17 mouse cellular contexts compared by ENCODE assay signal in the genomic region with DNA sequence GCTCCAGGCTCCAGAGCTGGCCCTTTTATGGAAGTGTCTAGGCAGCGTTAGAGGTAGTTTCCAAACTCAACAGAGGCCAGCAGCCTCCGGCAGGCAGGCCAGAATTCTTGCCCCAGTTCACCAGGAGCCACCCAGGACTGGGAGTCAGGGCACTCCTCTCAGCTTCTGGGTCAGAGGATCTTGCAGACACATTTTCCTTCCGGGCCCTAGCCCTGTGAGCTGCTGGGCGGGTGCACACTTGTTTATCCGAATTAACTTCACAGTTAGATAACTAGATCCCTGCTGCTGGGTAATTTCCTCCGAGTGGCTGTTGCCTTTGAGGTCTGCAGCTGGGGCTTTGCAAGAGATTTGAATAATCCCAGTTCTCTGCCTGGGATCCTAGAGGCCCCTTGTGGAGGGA.
DNase-seq lines count a peak whose midpoint lies in the region; ATAC-seq and TF ChIP-seq lines count a peak whose summit lies in the region.
"Had no signal": no experiment of that assay in that cellular context is flagged by ENCODE, and none has a peak within 500 bp of the region (broad histone marks: within the 10 kb centered on the region; RNA-seq: fewer than 3 reads in every experiment).

No protein-coding gene starts in this region.

- no peak for ATAC-seq in midbrain, embryonic 15.5 days (replicated peaks)
- no peak for ATAC-seq in midbrain, embryonic 14.5 days (ENCODE audit: low FRiP score, low TSS enrichment)
- 0 out of 2 replicates have a peak, but pooled peaks have one; percentile 28 for ATAC-seq in stomach, postnatal 0 days (ENCODE audit: low FRiP score, low TSS enrichment)

- no peak overlapping the region for H3K9ac ChIP-seq in midbrain, embryonic 15.5 days
- H3K9ac ChIP-seq in midbrain, embryonic 14.5 days (replicated peaks; ENCODE audit: low read length), result no peak overlapping the region; the same call in 1 of the 2 replicates
- H3K9ac ChIP-seq in stomach, postnatal 0 days (ENCODE audit: low read length), result no peak overlapping the region
- H3K9ac ChIP-seq: embryonic facial prominence, embryonic 13.5 days; liver, embryonic 15.5 days had no signal

- TF ChIP-seq EP300 in stomach, postnatal 0 days (optimal IDR thresholded peaks at IDR 0.05), result no peak

- no peak overlapping the region for H3K4me2 ChIP-seq in midbrain, embryonic 15.5 days
- H3K4me2 ChIP-seq in midbrain, embryonic 14.5 days (ENCODE audit: low read length), result no peak overlapping the region
- no peak overlapping the region for H3K4me2 ChIP-seq in stomach, postnatal 0 days (replicated peaks; ENCODE audit: low read depth)
- H3K4me2 ChIP-seq: embryonic facial prominence, embryonic 13.5 days; liver, embryonic 15.5 days had no signal

- 17% methylated on average over 6 of the region's 6 CpGs for WGBS in midbrain, embryonic 10.5 days
- WGBS in midbrain, embryonic 15.5 days, result 20% methylated on average over 6 of the region's 6 CpGs
- 20% methylated on average over 6 of the region's 6 CpGs for WGBS in midbrain, embryonic 14.5 days
- WGBS in stomach, postnatal 0 days, result 30% methylated on average over 6 of the region's 6 CpGs

- no peaks in the 10 kb centered on the region for H3K27me3 ChIP-seq in midbrain, embryonic 10.5 days (ENCODE audit: low read depth, poor library complexity, severe bottlenecking)
- H3K27me3 ChIP-seq in midbrain, embryonic 15.5 days (replicated peaks), result no peaks in the 10 kb centered on the region
- H3K27me3 ChIP-seq in midbrain, embryonic 14.5 days (ENCODE audit: control insufficient read depth, insufficient read depth, low read length), result no peaks in the 10 kb centered on the region
- no peaks in the 10 kb centered on the region for H3K27me3 ChIP-seq in stomach, postnatal 0 days (ENCODE audit: control insufficient read depth, insufficient read depth, low read length)
- H3K27me3 ChIP-seq: embryonic facial prominence, embryonic 13.5 days; liver, embryonic 15.5 days; megakaryocyte, embryonic 14.5 days had no signal

- H3K9me3 ChIP-seq in midbrain, embryonic 10.5 days (replicated peaks), result no peaks in the 10 kb centered on the region
- H3K9me3 ChIP-seq in midbrain, embryonic 15.5 days, result no peaks in the 10 kb centered on the region
- H3K9me3 ChIP-seq in midbrain, embryonic 14.5 days (ENCODE audit: control insufficient read depth, low read length), result no peaks in the 10 kb centered on the region
- H3K9me3 ChIP-seq in stomach, postnatal 0 days (ENCODE audit: control insufficient read depth, low read length), result no peaks in the 10 kb centered on the region
- H3K9me3 ChIP-seq: embryonic facial prominence, embryonic 13.5 days; liver, embryonic 15.5 days; megakaryocyte, embryonic 14.5 days had no signal

- TF ChIP-seq CTCF in gastrocnemius, adult 2 months (IDR thresholded peaks at IDR 0.05), result no peak
- no peak for TF ChIP-seq CTCF in stomach, postnatal 0 days (IDR thresholded peaks at IDR 0.05; ENCODE audit: low read depth)

- intact Hi-C loops in gastrocnemius, adult 2 months (cut with DNase I), result loop anchor here (5.0 kb wide), 1 partner anchor 41 kb away; no protein-coding TSS in a partner anchor
- intact Hi-C loops in gastrocnemius, postnatal 36 days (cut with DNase I), result no loop called here
- intact Hi-C loops in left cerebral cortex, postnatal 10 days (cut with DNase I), result no loop called here

- H3K27ac ChIP-seq in gastrocnemius, adult 2 months, result peak overlapping the region; percentile 67
- H3K27ac ChIP-seq in midbrain, embryonic 10.5 days (replicated peaks), result 0 out of 2 replicates have a peak overlapping the region, but pooled peaks have one; percentile 28
- no peak overlapping the region for H3K27ac ChIP-seq in midbrain, embryonic 15.5 days
- H3K27ac ChIP-seq in midbrain, embryonic 14.5 days (replicated peaks; ENCODE audit: low read depth, low read length), result no peak overlapping the region
- H3K27ac ChIP-seq in stomach, postnatal 0 days (replicated peaks), result no peak overlapping the region
- H3K27ac ChIP-seq: embryonic facial prominence, embryonic 13.5 days; liver, embryonic 15.5 days had no signal

- peaks cover 37% of the 10 kb centered on the region for H3K4me1 ChIP-seq in midbrain, embryonic 10.5 days
- peaks cover 12% of the 10 kb centered on the region for H3K4me1 ChIP-seq in midbrain, embryonic 15.5 days
- 0 out of 2 replicates have a peak, but pooled peaks cover 3% of the 10 kb centered on the region for H3K4me1 ChIP-seq in midbrain, embryonic 14.5 days (ENCODE audit: control insufficient read depth, insufficient read depth, low read length)
- H3K4me1 ChIP-seq in stomach, postnatal 0 days (replicated peaks; ENCODE audit: control insufficient read depth, insufficient read depth), result no peaks in the 10 kb centered on the region
- H3K4me1 ChIP-seq: embryonic facial prominence, embryonic 13.5 days; liver, embryonic 15.5 days had no signal

- H3K36me3 ChIP-seq in midbrain, embryonic 10.5 days, result peaks cover 75% of the 10 kb centered on the region
- H3K36me3 ChIP-seq in midbrain, embryonic 15.5 days (replicated peaks), result peaks cover 24% of the 10 kb centered on the region
- peaks cover 70% of the 10 kb centered on the region for H3K36me3 ChIP-seq in midbrain, embryonic 14.5 days (ENCODE audit: control insufficient read depth, insufficient read depth, low read length)
- H3K36me3 ChIP-seq in stomach, postnatal 0 days (ENCODE audit: control insufficient read depth, insufficient read depth, low read length), result 0 out of 2 replicates have a peak, but pooled peaks cover 3% of the 10 kb centered on the region

- H3K4me3 ChIP-seq in gastrocnemius, adult 2 months, result no peak overlapping the region
- H3K4me3 ChIP-seq in midbrain, embryonic 10.5 days, result no peak overlapping the region
- no peak overlapping the region for H3K4me3 ChIP-seq in midbrain, embryonic 15.5 days
- H3K4me3 ChIP-seq in midbrain, embryonic 14.5 days (replicated peaks; ENCODE audit: low read depth, low read length), result no peak overlapping the region
- H3K4me3 ChIP-seq in stomach, postnatal 0 days (ENCODE audit: low read depth, low read length), result no peak overlapping the region
- H3K4me3 ChIP-seq: embryonic facial prominence, embryonic 13.5 days; liver, embryonic 15.5 days; megakaryocyte, embryonic 14.5 days had no signal

- peak; percentile 56 for DNase-seq in gastrocnemius, adult 2 months
- no peak for DNase-seq in gastrocnemius, postnatal 36 days
- no peak for DNase-seq in midbrain, embryonic 10.5 days (ENCODE audit: low spot score)
- DNase-seq in midbrain, embryonic 14.5 days, result peak; percentile 54
- no peak for DNase-seq in stomach, postnatal 0 days (ENCODE audit: low spot score)
- no peak for DNase-seq in left cerebral cortex, postnatal 10 days (ENCODE audit: extremely low spot score in 1 of 2, low spot score in 2 of 2)
- DNase-seq: adrenal gland, postnatal 14 days; B cell, adult 2 months; cerebellum, adult 8-10 months; kidney, adult 8-10 months; kidney, postnatal 36 days; lung, postnatal 10 days; thymus, adult 18-20 months had no signal

Comparison
In these comparisons a context has a peak if more than half of its experiments do, and no peak if none do; other contexts are left out.
1. DNase-seq: peak in gastrocnemius, adult 2 months (single experiment) and midbrain, embryonic 14.5 days (single experiment); none in gastrocnemius, postnatal 36 days (0 of 2), midbrain, embryonic 10.5 days (single experiment), stomach, postnatal 0 days (single experiment) and left cerebral cortex, postnatal 10 days (0 of 2).
2. H3K27ac ChIP-seq: peak in gastrocnemius, adult 2 months (single experiment) and midbrain, embryonic 10.5 days (single experiment); none in midbrain, embryonic 15.5 days (single experiment), midbrain, embryonic 14.5 days (single experiment) and stomach, postnatal 0 days (single experiment).